Mouse (Mus musculus): ENCODE measurements around the gene Gm20547. TPM values are rescaled to one million over a fixed set of nuclear protein-coding genes. Genes with fewer than 3 reads are reported as not detected.

The Gm20547 gene
- polyA plus RNA-seq, 1 experiment, result not detected

- Histone ChIP-seq H3K27me3 (ENCODE audit: control insufficient read depth, insufficient read depth, insufficient read length) (no peaks in the 10 kb centered on the region), H3ac (ENCODE audit: control insufficient read depth, insufficient read length) (no peak overlapping the region), H3K36me3 (ENCODE audit: control insufficient read depth, insufficient read depth) (peaks cover 5% of the 10 kb centered on the region)
Observed at GRCm38 (mm10) chr17:34847615-34848014, 34.2 kb downstream of the Gm20547 start.

GRCm38 (mm10) chr17:34847192-34847591, 34.6 kb downstream of the Gm20547 start:
- Histone ChIP-seq H3K36me3 (ENCODE audit: control insufficient read depth, insufficient read depth) (peaks cover 5% of the 10 kb centered on the region), H3K27me3 (ENCODE audit: control insufficient read depth, insufficient read depth, insufficient read length) (no peaks in the 10 kb centered on the region), H3K79me2 (ENCODE audit: control insufficient read depth, insufficient read depth) (peaks cover 12% of the 10 kb centered on the region), H3ac (ENCODE audit: control insufficient read depth, insufficient read length) (no peak overlapping the region), H3K4me2 (ENCODE audit: low read depth) (no peak overlapping the region), H3K4me3 (no peak overlapping the region)
- TF ChIP-seq POLR2A (IDR thresholded peaks at IDR 0.05; ENCODE audit: insufficient read length, low read depth), result no peak
- no peak for TF ChIP-seq MAX (IDR thresholded peaks at IDR 0.05; ENCODE audit: low read depth)
- no peak for TF ChIP-seq MYOD1 (IDR thresholded peaks at IDR 0.05; ENCODE audit: control insufficient read depth in 1 of 3, insufficient read length in 2 of 3, low read depth in 2 of 3)
- TF ChIP-seq CEBPB (IDR thresholded peaks at IDR 0.05; ENCODE audit: insufficient read depth, poor library complexity, severe bottlenecking), result no peak
- TF ChIP-seq TCF12 (IDR thresholded peaks at IDR 0.05; ENCODE audit: insufficient read depth, poor library complexity, severe bottlenecking), result no peak
- TF ChIP-seq REST (IDR thresholded peaks at IDR 0.05; ENCODE audit: insufficient read depth, insufficient read length), result no peak
- TF ChIP-seq POLR2AphosphoS2 (IDR thresholded peaks at IDR 0.05; ENCODE audit: insufficient read length, low read depth), result no peak
- TF ChIP-seq TCF3 (IDR thresholded peaks at IDR 0.05; ENCODE audit: insufficient read length, low read depth), result no peak
- no peak for TF ChIP-seq USF1 (IDR thresholded peaks at IDR 0.05; ENCODE audit: low read depth)
- no peak for TF ChIP-seq SRF (IDR thresholded peaks at IDR 0.05; ENCODE audit: control insufficient read depth, insufficient read length, low read depth)
- TF ChIP-seq E2F4 (IDR thresholded peaks at IDR 0.05; ENCODE audit: insufficient read depth), result no peak
- no peak for TF ChIP-seq MYOG (IDR thresholded peaks at IDR 0.05; ENCODE audit: control insufficient read depth in 1 of 3, insufficient read depth in 1 of 3, insufficient read length in 2 of 3, low read depth in 2 of 3)

More at GRCm38 (mm10) chr17:34847615-34848014, 34.2 kb downstream of the Gm20547 start:
- Histone ChIP-seq H3K4me2 (ENCODE audit: low read depth) (no peak overlapping the region), H3K79me2 (ENCODE audit: control insufficient read depth, insufficient read depth) (peaks cover 12% of the 10 kb centered on the region), H3K4me3 (no peak overlapping the region)
- TF ChIP-seq E2F4 (IDR thresholded peaks at IDR 0.05; ENCODE audit: insufficient read depth), result no peak
- no peak for TF ChIP-seq USF1 (IDR thresholded peaks at IDR 0.05; ENCODE audit: low read depth)
- no peak for TF ChIP-seq POLR2AphosphoS2 (IDR thresholded peaks at IDR 0.05; ENCODE audit: insufficient read length, low read depth)

- H3ac ChIP-seq (ENCODE audit: control insufficient read depth, insufficient read length), result no peak overlapping the region
- TF ChIP-seq TCF3 (IDR thresholded peaks at IDR 0.05; ENCODE audit: insufficient read length, low read depth), result no peak
- TF ChIP-seq POLR2AphosphoS2 (IDR thresholded peaks at IDR 0.05; ENCODE audit: insufficient read length, low read depth), result no peak
- no peak for TF ChIP-seq USF1 (IDR thresholded peaks at IDR 0.05; ENCODE audit: low read depth)
- no peak for TF ChIP-seq E2F4 (IDR thresholded peaks at IDR 0.05; ENCODE audit: insufficient read depth)
- no peak for TF ChIP-seq CEBPB (IDR thresholded peaks at IDR 0.05; ENCODE audit: insufficient read depth, poor library complexity, severe bottlenecking)
- no peak for TF ChIP-seq TCF12 (IDR thresholded peaks at IDR 0.05; ENCODE audit: insufficient read depth, poor library complexity, severe bottlenecking)
- TF ChIP-seq SRF (IDR thresholded peaks at IDR 0.05; ENCODE audit: control insufficient read depth, insufficient read length, low read depth), result no peak
- no peak for TF ChIP-seq MAX (IDR thresholded peaks at IDR 0.05; ENCODE audit: low read depth)
- no peak for TF ChIP-seq REST (IDR thresholded peaks at IDR 0.05; ENCODE audit: insufficient read depth, insufficient read length)
- no peak for TF ChIP-seq POLR2A (IDR thresholded peaks at IDR 0.05; ENCODE audit: insufficient read length, low read depth)
- TF ChIP-seq MYOG (IDR thresholded peaks at IDR 0.05; ENCODE audit: control insufficient read depth in 1 of 3, insufficient read depth in 1 of 3, insufficient read length in 2 of 3, low read depth in 2 of 3), result no peak
- no peak for TF ChIP-seq MYOD1 (IDR thresholded peaks at IDR 0.05; ENCODE audit: control insufficient read depth in 1 of 3, insufficient read length in 2 of 3, low read depth in 2 of 3)
- no peaks in the 10 kb centered on the region for H3K27me3 ChIP-seq (ENCODE audit: control insufficient read depth, insufficient read depth, insufficient read length)
- peaks cover 10% of the 10 kb centered on the region for H3K36me3 ChIP-seq (ENCODE audit: control insufficient read depth, insufficient read depth)
- no peak overlapping the region for H3K4me3 ChIP-seq
- no peaks in the 10 kb centered on the region for H3K79me2 ChIP-seq (ENCODE audit: control insufficient read depth, insufficient read depth)
- H3K4me2 ChIP-seq (ENCODE audit: low read depth), result no peak overlapping the region
Observed at GRCm38 (mm10) chr17:34844884-34845283, 37.0 kb downstream of the Gm20547 start.

GRCm38 (mm10) chr17:34840736-34841307, 41.0 kb downstream of the Gm20547 start:
- Histone ChIP-seq H3K4me3 (no peak overlapping the region), H3K4me2 (ENCODE audit: low read depth) (no peak overlapping the region), H3K27me3 (ENCODE audit: control insufficient read depth, insufficient read depth, insufficient read length) (no peaks in the 10 kb centered on the region), H3K79me2 (ENCODE audit: control insufficient read depth, insufficient read depth) (peaks cover 17% of the 10 kb centered on the region), H3K36me3 (ENCODE audit: control insufficient read depth, insufficient read depth) (peaks cover 5% of the 10 kb centered on the region), H3ac (ENCODE audit: control insufficient read depth, insufficient read length) (no peak overlapping the region)
- TF ChIP-seq POLR2AphosphoS2 (IDR thresholded peaks at IDR 0.05; ENCODE audit: insufficient read length, low read depth), result peak; percentile 26
- no peak for TF ChIP-seq CEBPB (IDR thresholded peaks at IDR 0.05; ENCODE audit: insufficient read depth, poor library complexity, severe bottlenecking)

- TF ChIP-seq E2F4 (IDR thresholded peaks at IDR 0.05; ENCODE audit: insufficient read depth), result no peak
- TF ChIP-seq POLR2A (IDR thresholded peaks at IDR 0.05; ENCODE audit: insufficient read length, low read depth), result no peak
- TF ChIP-seq MYOD1 (IDR thresholded peaks at IDR 0.05; ENCODE audit: control insufficient read depth in 1 of 3, insufficient read length in 2 of 3, low read depth in 2 of 3), result no peak
- no peak for TF ChIP-seq TCF12 (IDR thresholded peaks at IDR 0.05; ENCODE audit: insufficient read depth, poor library complexity, severe bottlenecking)
- no peak for TF ChIP-seq MAX (IDR thresholded peaks at IDR 0.05; ENCODE audit: low read depth)
- no peak for TF ChIP-seq CEBPB (IDR thresholded peaks at IDR 0.05; ENCODE audit: insufficient read depth, poor library complexity, severe bottlenecking)
- no peak for TF ChIP-seq POLR2AphosphoS2 (IDR thresholded peaks at IDR 0.05; ENCODE audit: insufficient read length, low read depth)
- no peak for TF ChIP-seq MYOG (IDR thresholded peaks at IDR 0.05; ENCODE audit: control insufficient read depth in 1 of 3, insufficient read depth in 1 of 3, insufficient read length in 2 of 3, low read depth in 2 of 3)
- no peak for TF ChIP-seq TCF3 (IDR thresholded peaks at IDR 0.05; ENCODE audit: insufficient read length, low read depth)
- TF ChIP-seq USF1 (IDR thresholded peaks at IDR 0.05; ENCODE audit: low read depth), result no peak
- Histone ChIP-seq H3ac (ENCODE audit: control insufficient read depth, insufficient read length) (no peak overlapping the region), H3K79me2 (ENCODE audit: control insufficient read depth, insufficient read depth) (peaks cover 33% of the 10 kb centered on the region), H3K4me2 (ENCODE audit: low read depth) (no peak overlapping the region), H3K27me3 (ENCODE audit: control insufficient read depth, insufficient read depth, insufficient read length) (no peaks in the 10 kb centered on the region), H3K4me3 (no peak overlapping the region), H3K36me3 (ENCODE audit: control insufficient read depth, insufficient read depth) (peaks cover 5% of the 10 kb centered on the region)
Observed at GRCm38 (mm10) chr17:34838785-34839184, 43.1 kb downstream of the Gm20547 start.
